Mouse (Mus musculus) ES-E14 (cell line): ENCODE data around the gene Gdpd5. TPM values are rescaled to one million over a fixed set of nuclear protein-coding genes. Genes with fewer than 3 reads are reported as not detected.

Experiments used
- DNase-seq: peaks from one replicate; pipeline ENCODE4 v3.0.0-alpha.2; 2013; ENCODE audit warnings: low read depth, low spot score
- H3K27ac ChIP-seq: 2 replicates; pipeline ENCODE4 v1.5.1; 2012; ENCODE audit warnings: low read depth, mild to moderate bottlenecking, low read length, moderate library complexity, mixed read lengths; ENCODE audit not compliant: poor library complexity, insufficient read depth, severe bottlenecking
- H3K36me3 ChIP-seq: 2 replicates; pipeline ENCODE4 v1.6.1; 2012; ENCODE audit warnings: mild to moderate bottlenecking, low read length, moderate library complexity, mixed read lengths; ENCODE audit not compliant: control insufficient read depth, poor library complexity, insufficient read depth, severe bottlenecking
- H3K4me1 ChIP-seq, 2 experiments: fragments of 150-350 bp in 1 of 2; sonication (generic) in 1 of 2; 2 replicates each; pipeline ENCODE4 v1.6.1; 2012; ENCODE audit warnings: low read length in 2 of 2, mild to moderate bottlenecking in 1 of 2, mixed read lengths in 1 of 2; ENCODE audit not compliant: control insufficient read depth in 2 of 2, insufficient read depth in 2 of 2, poor library complexity in 1 of 2
- H3K4me3 ChIP-seq, 2 experiments: fragments of 150-350 bp in 1 of 2; sonication (generic) in 1 of 2; 2 replicates each; pipeline ENCODE4 v1.5.1; 2012; ENCODE audit warnings: low read length in 2 of 2, low read depth in 1 of 2, mild to moderate bottlenecking in 1 of 2, mixed read lengths in 1 of 2; ENCODE audit not compliant: insufficient read depth in 1 of 2, poor library complexity in 1 of 2, severe bottlenecking in 1 of 2
- H3K9ac ChIP-seq: 2 replicates; pipeline ENCODE4 v1.6.1; 2012; ENCODE audit warnings: low read depth, mild to moderate bottlenecking, low read length, mixed read lengths; ENCODE audit not compliant: poor library complexity, insufficient read depth, severe bottlenecking
- H3K9me3 ChIP-seq: fragments of 150-350 bp; sonication (generic); 2 replicates; pipeline ENCODE4 v1.6.1; 2012; ENCODE audit warnings: low read depth, mild to moderate bottlenecking, low read length; ENCODE audit not compliant: control insufficient read depth, insufficient read depth
- CHD2 ChIP-seq: IDR thresholded peaks from 2 replicates; pipeline ENCODE4 v1.6.1; 2014; ENCODE audit warnings: mild to moderate bottlenecking, low read depth, low read length, inconsistent platforms
- HCFC1 ChIP-seq: IDR thresholded peaks from 2 replicates; pipeline ENCODE4 v1.6.1; 2012; ENCODE audit warnings: low read length, inconsistent platforms, borderline replicate concordance; ENCODE audit not compliant: insufficient read depth
- MAFK ChIP-seq: IDR thresholded peaks from 2 replicates; pipeline ENCODE4 v1.6.1; 2014; ENCODE audit warnings: mild to moderate bottlenecking, low read depth, low read length, inconsistent platforms; ENCODE audit not compliant: insufficient read depth
- ZC3H11A ChIP-seq: IDR thresholded peaks from 2 replicates; pipeline ENCODE4 v1.6.1; 2012; ENCODE audit warnings: low read depth, mild to moderate bottlenecking, inconsistent platforms, low read length, borderline replicate concordance
- ZNF384 ChIP-seq: IDR thresholded peaks from 2 replicates; pipeline ENCODE4 v1.6.1; 2012; ENCODE audit warnings: low read depth, low read length, inconsistent platforms
- in situ Hi-C, 2 experiments: fragments of 600-800 bp; cut with MboI; formaldehyde crosslinking; loops; one replicate each; pipeline ENCODE4 v1.15.1; 2025; ENCODE audit warnings: low sequenced_read_pairs in 2 of 2, inconsistent platforms in 1 of 2; ENCODE audit not compliant: unreplicated experiment in 2 of 2
- total RNA-seq: library from RNA; depleted of rRNA; stranded (reverse); fragments of 300-350 nt; gene quantifications from 2 replicates; pipeline ENCODE4 v1.2.3, GENCODE M21; 2012

The Gdpd5 gene
- total RNA-seq, 1 experiment, result 10.2 TPM

DNA sequence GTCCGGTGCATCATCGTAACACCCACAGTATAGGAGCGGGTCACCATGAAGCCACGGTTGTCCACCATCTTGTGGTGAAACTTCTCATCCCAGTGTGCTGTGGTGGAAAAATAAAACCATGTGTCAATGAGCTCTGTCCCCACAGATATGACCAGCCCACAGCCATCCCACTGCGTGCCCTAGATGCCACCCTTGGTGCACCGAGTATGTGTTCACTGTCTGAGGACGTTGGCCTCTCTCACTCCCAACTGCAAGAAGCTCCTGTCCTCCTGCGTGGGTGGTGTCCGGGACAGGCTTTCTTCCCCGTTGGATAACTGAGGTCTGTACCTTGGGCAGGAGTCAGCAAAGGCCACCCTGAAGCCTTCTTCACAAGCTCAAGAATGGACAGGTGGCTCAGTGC is 33.9 kb upstream of the Gdpd5 start:
- Histone ChIP-seq H3K4me1 (peaks cover 3 to 13% of the 10 kb centered on the region in 2 experiments; a peak in 3 of 4 replicates), H3K9ac (no peak overlapping the region), H3K36me3 (peaks cover 23% of the 10 kb centered on the region), H3K4me3 (no peak overlapping the region), H3K9me3 (no peaks in the 10 kb centered on the region), H3K27ac (no peak overlapping the region)
- TF ChIP-seq MAFK (no peak), HCFC1 (no peak), CHD2 (no peak), ZNF384 (no peak)
- no peak for DNase-seq
- in situ Hi-C loops, result no loop called here

DNA sequence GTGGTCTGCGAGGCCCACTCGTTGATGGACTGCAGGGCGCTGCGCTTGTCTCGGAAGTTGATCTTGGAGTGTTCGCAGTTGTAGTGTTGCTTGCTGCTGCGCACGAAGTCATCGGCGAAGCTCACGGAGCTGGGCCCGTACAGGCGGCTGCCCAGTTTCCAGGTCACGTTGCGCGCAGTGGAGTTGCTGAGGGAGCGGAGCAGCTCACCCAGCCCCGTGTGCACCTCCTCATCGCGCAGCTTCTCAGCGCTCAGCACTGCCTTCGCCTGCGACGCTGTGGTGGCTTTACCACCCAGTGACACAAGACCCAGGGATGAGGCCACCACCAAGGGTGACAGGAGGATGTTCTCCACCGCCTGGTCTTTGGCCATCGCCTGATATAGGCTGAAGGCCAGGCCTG is 32.3 kb upstream of the Gdpd5 start:
- Histone ChIP-seq H3K4me3 (peak overlapping the region; percentile 44 to 45; a peak in 3 of 4 replicates), H3K27ac (no peak overlapping the region), H3K9me3 (no peaks in the 10 kb centered on the region), H3K9ac (peak overlapping the region; percentile 17; the same call in 1 of the 2 replicates), H3K4me1 (peaks cover 6 to 25% of the 10 kb centered on the region in 2 experiments), H3K36me3 (peaks cover 23% of the 10 kb centered on the region)
- TF ChIP-seq ZNF384, result no peak
- TF ChIP-seq HCFC1, result no peak
- TF ChIP-seq ZC3H11A, result no peak
- TF ChIP-seq CHD2, result no peak
- TF ChIP-seq MAFK, result no peak
- no peak for DNase-seq
- in situ Hi-C loops, result no loop called here

DNA sequence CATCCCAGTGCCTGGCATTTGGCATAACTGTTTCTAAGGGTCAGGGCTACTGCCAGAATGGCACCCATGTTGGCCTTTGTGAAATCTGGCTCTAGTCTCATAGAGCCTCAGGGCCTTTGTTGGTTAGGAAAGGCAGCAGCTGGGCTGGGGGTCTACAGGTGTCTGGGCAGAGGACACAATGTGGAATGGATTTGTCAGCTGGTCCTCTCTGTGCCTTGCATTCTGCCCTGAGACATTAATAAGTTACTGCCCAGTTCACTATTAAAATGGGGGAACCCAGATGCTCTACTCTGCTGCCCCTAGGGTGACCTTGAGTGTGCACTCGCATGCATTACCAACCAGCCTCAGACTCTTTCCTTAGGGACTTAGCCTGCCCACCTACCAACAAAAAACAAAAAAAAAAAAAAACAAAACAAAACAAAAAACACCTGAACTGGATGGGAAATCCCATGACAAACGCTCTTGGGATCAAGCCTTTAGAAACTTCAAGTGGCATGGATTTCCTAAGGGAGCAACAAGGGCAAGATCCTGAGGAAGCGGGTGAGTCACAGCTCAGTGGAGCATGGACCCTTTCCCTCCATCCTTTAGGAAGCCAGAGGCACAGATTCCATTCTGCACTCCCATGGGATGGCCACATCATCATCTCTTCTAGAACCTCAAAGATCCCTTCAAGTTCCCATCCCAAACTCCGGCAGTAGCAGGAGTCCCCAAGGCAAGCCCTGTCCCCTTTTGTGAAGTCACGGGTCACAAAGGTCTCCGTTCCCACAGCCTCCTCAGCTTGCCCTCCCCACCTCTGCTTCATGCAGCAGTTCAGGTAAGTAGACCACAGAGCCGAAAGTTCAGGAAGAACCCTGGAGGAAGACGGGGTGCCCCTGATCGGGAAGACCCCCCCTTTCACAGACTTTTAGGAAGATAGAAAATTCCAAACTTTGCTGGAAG is 31.2 kb upstream of the Gdpd5 start:
- in situ Hi-C loops, result no loop called here
- no peak for DNase-seq
- Histone ChIP-seq H3K4me1 (peaks cover 6 to 31% of the 10 kb centered on the region in 2 experiments), H3K27ac (no peak overlapping the region), H3K9ac (no peak overlapping the region), H3K9me3 (no peaks in the 10 kb centered on the region), H3K4me3 (no peak overlapping the region), H3K36me3 (peaks cover 23% of the 10 kb centered on the region)
- TF ChIP-seq ZNF384, result 0 out of 2 replicates have a peak, but pooled peaks have one; percentile 55
- no peak for TF ChIP-seq MAFK
- no peak for TF ChIP-seq ZC3H11A

DNA sequence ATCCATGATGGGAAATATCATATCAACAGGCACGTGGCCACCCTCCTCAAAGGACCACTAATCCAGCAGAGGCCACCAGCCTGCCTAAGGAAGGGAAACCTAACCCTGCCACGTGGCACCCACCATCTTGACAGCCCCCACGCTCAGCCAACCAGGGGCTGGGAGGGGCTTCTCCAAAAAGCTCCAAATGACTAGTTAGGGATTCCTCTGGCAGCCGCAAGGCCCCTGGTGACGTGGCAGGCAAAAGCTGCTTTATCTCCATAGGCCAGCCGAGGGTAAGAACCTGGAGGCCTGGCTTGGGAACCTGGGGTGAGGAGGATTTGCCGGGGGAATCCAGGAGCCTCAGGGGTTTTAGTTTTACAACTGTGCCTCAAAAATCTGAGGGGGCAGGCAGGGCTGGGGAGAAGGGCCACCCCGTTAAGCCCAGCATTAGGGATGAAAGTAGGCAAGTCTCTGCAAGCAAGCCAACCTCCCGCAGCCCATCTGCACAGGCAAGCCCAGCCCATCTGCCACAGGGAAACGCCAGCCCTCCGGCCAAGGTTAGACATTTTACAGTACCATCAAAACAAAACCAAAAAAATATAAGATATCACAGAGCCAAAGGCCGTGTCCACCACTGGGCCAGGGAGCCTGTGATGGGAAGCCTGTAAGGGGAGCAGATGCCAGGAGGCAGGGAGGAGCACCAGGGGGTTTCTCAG is 30.0 kb upstream of the Gdpd5 start:
- H3K36me3 ChIP-seq, result peaks cover 19% of the 10 kb centered on the region
- no peaks in the 10 kb centered on the region for H3K9me3 ChIP-seq
- peak overlapping the region; percentile 37; the same call in 1 of the 2 replicates for H3K27ac ChIP-seq
- in situ Hi-C loops, result no loop called here
- peak overlapping the region; percentile 54; the same call in 1 of the 2 replicates for H3K9ac ChIP-seq
- TF ChIP-seq HCFC1, result no peak
- no peak for TF ChIP-seq ZC3H11A
- TF ChIP-seq MAFK, result no peak
- TF ChIP-seq ZNF384, result no peak
- no peak for TF ChIP-seq CHD2
- H3K4me1 ChIP-seq, result peaks cover 9 to 38% of the 10 kb centered on the region in 2 experiments
- DNase-seq, result no peak
- H3K4me3 ChIP-seq, result peak overlapping the region; percentile 72 to 75; a peak in 3 of 4 replicates
